In the genomic region with DNA sequence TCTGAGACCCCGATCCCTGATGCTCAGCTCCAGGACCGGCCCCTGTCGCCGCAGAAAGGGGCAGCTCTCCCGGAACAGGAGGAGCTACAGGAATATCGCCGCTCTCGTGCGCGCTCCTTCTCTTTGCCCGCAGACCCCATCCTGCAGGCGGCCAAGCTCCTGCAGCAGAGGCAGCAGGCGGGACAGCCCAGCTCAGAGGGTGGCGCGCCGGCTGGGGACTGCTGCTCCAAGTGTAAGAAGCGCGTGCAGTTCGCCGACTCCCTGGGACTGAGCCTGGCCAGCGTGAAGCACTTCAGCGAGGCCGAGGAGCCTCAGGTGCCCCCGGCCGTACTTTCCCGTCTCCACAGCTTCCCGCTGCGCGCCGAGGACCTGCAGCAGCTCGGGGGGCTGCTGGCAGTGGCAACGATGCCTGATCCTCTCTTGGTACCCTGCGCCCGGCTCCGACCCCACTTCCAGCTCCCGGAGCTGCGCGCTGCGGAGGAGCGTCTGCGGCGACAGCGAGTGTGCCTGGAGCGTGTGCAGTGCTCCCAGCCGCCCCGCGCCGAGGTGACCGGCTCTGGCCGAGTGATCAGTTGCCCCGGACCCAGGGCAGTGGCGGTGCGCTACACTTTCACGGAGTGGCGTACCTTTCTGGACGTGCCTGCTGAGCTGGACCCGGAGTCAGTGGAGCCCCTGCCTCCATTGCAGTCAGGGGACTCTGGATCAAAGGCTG, we compare ENCODE assay signal across 8 mouse cellular contexts. TPM values are rescaled to one million over a fixed set of nuclear protein-coding genes. Genes with fewer than 3 reads are reported as not detected.
DNase-seq lines count a peak whose midpoint lies in the region; ATAC-seq and TF ChIP-seq lines count a peak whose summit lies in the region.

No protein-coding gene starts in this region.

- intact Hi-C loops in heart, adult 2 months (cut with DNase I): no loop called here

- in situ Hi-C loops in Patski (cut with MboI; ENCODE audit: low pct_unique_long_range_greater_than_20kb): no loop called here

- POLR2A ChIA-PET in Patski (lab: Charles Lee): interaction anchor here (0.6 kb wide), 1 partner anchor 1343 kb away, joined by 3 read pairs; no protein-coding TSS in a partner anchor

- H3K9ac ChIP-seq in heart, adult 2 months (ENCODE audit: low read depth, low read length): peak overlapping the region; percentile 56
- H3K9ac ChIP-seq in embryonic facial prominence, embryonic 15.5 days: peak overlapping the region; percentile 24
- H3K9ac ChIP-seq in hindbrain, embryonic 13.5 days: peak overlapping the region; percentile 72
- H3K9ac ChIP-seq in liver, postnatal 0 days (replicated peaks): peak overlapping the region; percentile 76

- DNase-seq in heart, adult 2 months: peak; percentile 35 to 52
- no peak for DNase-seq in heart, postnatal 4 days
- DNase-seq in Patski (ENCODE audit: low read depth, low spot score): no peak
- peak; percentile 43 for DNase-seq in liver, postnatal 0 days
- peak; percentile 67 for DNase-seq in retina, postnatal 1 day
- DNase-seq in layer of hippocampus, adult 9-10 months (ENCODE audit: low spot score): no peak

- TF ChIP-seq CTCF in heart, adult 2 months (IDR thresholded peaks at IDR 0.05): no peak
- TF ChIP-seq CTCF in Patski (IDR thresholded peaks at IDR 0.05): no peak
- no peak for TF ChIP-seq CTCF in liver, postnatal 0 days (IDR thresholded peaks at IDR 0.05; ENCODE audit: low read depth)

- H3K4me1 ChIP-seq in heart, adult 2 months (ENCODE audit: control insufficient read depth, insufficient read depth, low read length): no peaks in the 10 kb centered on the region; the same call in 1 of the 2 replicates
- H3K4me1 ChIP-seq in embryonic facial prominence, embryonic 15.5 days: peaks cover 6% of the 10 kb centered on the region; the same call in 1 of the 2 replicates
- H3K4me1 ChIP-seq in hindbrain, embryonic 13.5 days (replicated peaks): peaks cover 23% of the 10 kb centered on the region
- H3K4me1 ChIP-seq in liver, postnatal 0 days (ENCODE audit: insufficient read depth): no peaks in the 10 kb centered on the region

- peak; percentile 39 for ATAC-seq in Patski
- peak; percentile 57 for ATAC-seq in embryonic facial prominence, embryonic 15.5 days (ENCODE audit: insufficient number of reproducible peaks, low FRiP score, low TSS enrichment, low read depth)
- ATAC-seq in hindbrain, embryonic 13.5 days (ENCODE audit: low FRiP score): peak; percentile 88
- ATAC-seq in liver, postnatal 0 days: peak; percentile 35

- H3K27ac ChIP-seq in heart, adult 2 months: no peak overlapping the region
- H3K27ac ChIP-seq in embryonic facial prominence, embryonic 15.5 days (replicated peaks): no peak overlapping the region
- no peak overlapping the region for H3K27ac ChIP-seq in hindbrain, embryonic 13.5 days
- H3K27ac ChIP-seq in liver, postnatal 0 days (ENCODE audit: low read depth): peak overlapping the region; percentile 69

- peak overlapping the region; percentile 60 for H3K4me3 ChIP-seq in heart, adult 2 months
- peak overlapping the region; percentile 59 for H3K4me3 ChIP-seq in embryonic facial prominence, embryonic 15.5 days (replicated peaks)
- peak overlapping the region; percentile 65 for H3K4me3 ChIP-seq in hindbrain, embryonic 13.5 days
- H3K4me3 ChIP-seq in liver, postnatal 0 days (ENCODE audit: low read depth, low read length): peak overlapping the region; percentile 56

- WGBS in heart, adult 2 months: 1% methylated on average over 57 of the region's 57 CpGs
- under 1% methylated on average over 57 of the region's 57 CpGs for WGBS in embryonic facial prominence, embryonic 15.5 days
- WGBS in hindbrain, embryonic 13.5 days: under 1% methylated on average over 57 of the region's 57 CpGs
- WGBS in liver, postnatal 0 days (ENCODE audit: insufficient replicate concordance): under 1% methylated on average over 56 of the region's 57 CpGs

- no peak for TF ChIP-seq POLR2A in heart, adult 2 months (IDR thresholded peaks at IDR 0.05; ENCODE audit: insufficient read depth, low read depth, low read length)

- CTCF ChIA-PET in Patski (lab: Charles Lee): interaction anchor here (2.0 kb wide), 1 partner anchor 8 kb away, joined by 5 read pairs; no protein-coding TSS in a partner anchor

- H3K36me3 ChIP-seq in heart, adult 2 months (ENCODE audit: control insufficient read depth, insufficient read depth, low read length): no peaks in the 10 kb centered on the region
- no peaks in the 10 kb centered on the region for H3K36me3 ChIP-seq in embryonic facial prominence, embryonic 15.5 days
- no peaks in the 10 kb centered on the region for H3K36me3 ChIP-seq in hindbrain, embryonic 13.5 days
- no peaks in the 10 kb centered on the region for H3K36me3 ChIP-seq in liver, postnatal 0 days (replicated peaks; ENCODE audit: insufficient read depth, low read length)

- H3K79me2 ChIP-seq in heart, adult 2 months (replicated peaks; ENCODE audit: control insufficient read depth, insufficient read depth, low read length): no peaks in the 10 kb centered on the region

- peak overlapping the region; percentile 100 for H3K4me2 ChIP-seq in embryonic facial prominence, embryonic 15.5 days (replicated peaks)
- H3K4me2 ChIP-seq in hindbrain, embryonic 13.5 days: peak overlapping the region; percentile 100
- H3K4me2 ChIP-seq in liver, postnatal 0 days (ENCODE audit: low read depth, low read length): peak overlapping the region; percentile 80

- no peaks in the 10 kb centered on the region for H3K9me3 ChIP-seq in embryonic facial prominence, embryonic 15.5 days (replicated peaks)
- H3K9me3 ChIP-seq in hindbrain, embryonic 13.5 days: no peaks in the 10 kb centered on the region
- H3K9me3 ChIP-seq in liver, postnatal 0 days (ENCODE audit: low read length): no peaks in the 10 kb centered on the region

- peaks cover 2% of the 10 kb centered on the region; the same call in 1 of the 2 replicates for H3K27me3 ChIP-seq in heart, adult 2 months (ENCODE audit: control insufficient read depth, insufficient read depth, low read length)
- H3K27me3 ChIP-seq in Patski: peaks cover 21% of the 10 kb centered on the region
- H3K27me3 ChIP-seq in embryonic facial prominence, embryonic 15.5 days: peaks cover 11% of the 10 kb centered on the region
- H3K27me3 ChIP-seq in hindbrain, embryonic 13.5 days: peaks cover 45% of the 10 kb centered on the region
- peaks cover 33% of the 10 kb centered on the region for H3K27me3 ChIP-seq in liver, postnatal 0 days (ENCODE audit: insufficient read depth, low read length)

- TF ChIP-seq EP300 in heart, adult 2 months (IDR thresholded peaks at IDR 0.05; ENCODE audit: insufficient read depth, low read depth, low read length): no peak
- TF ChIP-seq EP300 in liver, postnatal 0 days (IDR thresholded peaks at IDR 0.05; ENCODE audit: low read depth): no peak

RNA-seq across cellular contexts. Expression of a gene that starts 10.2 kb away (rescaled TPM):
- total RNA-seq in heart, adult 2 months (2021): 1 to 10 TPM in 1 of 2 experiments, under 1 TPM in 1; 0.25 to 1.2 TPM
- 0.06 and 0.14 TPM in 2 replicates for polyA plus RNA-seq in heart, adult 2 months (2012; rRNA removed)
- total RNA-seq in heart, postnatal 4 days (2021): 1 to 10 TPM; 2.0 to 2.5 TPM
- not detected for polyA plus RNA-seq in Patski (2021)
- 1.1 and 1.5 TPM in 2 replicates for polyA plus RNA-seq in embryonic facial prominence, embryonic 15.5 days (2015; fragmentation: Nextera tagmentation; extraction: Ambion mirVana)
- 0.36 and 0.40 TPM in 2 replicates for polyA plus RNA-seq in hindbrain, embryonic 13.5 days (2015; fragmentation: Nextera tagmentation; extraction: Ambion mirVana)
- 2.2 and 4.3 TPM in 2 replicates for polyA plus RNA-seq in liver, postnatal 0 days (2015; fragmentation: Nextera tagmentation; extraction: Ambion mirVana)

Comparison
In these comparisons a context has a peak if more than half of its experiments do, and no peak if none do; other contexts are left out.
1. DNase-seq: peak in heart, adult 2 months (2 of 2), liver, postnatal 0 days (single experiment) and retina, postnatal 1 day (single experiment); none in heart, postnatal 4 days (single experiment), Patski (single experiment) and layer of hippocampus, adult 9-10 months (single experiment).
2. H3K9ac ChIP-seq: peak in every context shown above with its lines; median percentile 76 in liver, postnatal 0 days; 72 in hindbrain, embryonic 13.5 days; 56 in heart, adult 2 months; 24 in embryonic facial prominence, embryonic 15.5 days.
3. ATAC-seq: peak in every context shown above with its lines; median percentile 88 in hindbrain, embryonic 13.5 days; 57 in embryonic facial prominence, embryonic 15.5 days; 39 in Patski; 35 in liver, postnatal 0 days.
4. Peak in every context shown above with its lines, with median percentiles within 50 percentile points of each other: H3K4me3 ChIP-seq and H3K4me2 ChIP-seq.